Mouse (Mus musculus): ENCODE results near the gene Myo6.

- no peak for TF ChIP-seq POLR2A (IDR thresholded peaks at IDR 0.05; ENCODE audit: borderline replicate concordance, extremely low read depth, low read depth, low read length)
- no peak for TF ChIP-seq CTCF (IDR thresholded peaks at IDR 0.05; ENCODE audit: insufficient read depth, low read length)
Measured at GRCm38 (mm10) chr9:80197233-80197632, 32.4 kb downstream of the Myo6 start.

Measured in lung, adult 2 months (tissue).